Mouse (Mus musculus) macrophage (primary cell): Measurements from ENCODE around the gene Tceanc2. TPM values are rescaled to one million over a fixed set of nuclear protein-coding genes. Genes with fewer than 3 reads are reported as not detected.
A peak's percentile ranks its signal among the peaks of the same experiment; 100 is the strongest.

ENCODE experiments used
- H3K27ac ChIP-seq: fragments of 350-480 bp; formaldehyde crosslinking; 2 replicates; pipeline ENCODE4 v1.9.0; 2021
- H3K36me3 ChIP-seq: fragments of 350-480 bp; formaldehyde crosslinking; 2 replicates; pipeline ENCODE4 v1.9.0; 2021; ENCODE audit errors: inconsistent target
- H3K4me3 ChIP-seq: fragments of 350-480 bp; formaldehyde crosslinking; 2 replicates; pipeline ENCODE4 v1.9.0; 2021; ENCODE audit errors: inconsistent target
- H3K79me2 ChIP-seq: fragments of 350-480 bp; formaldehyde crosslinking; 2 replicates; pipeline ENCODE4 v1.9.0; 2021; ENCODE audit errors: inconsistent target
- WGBS: methylation state at CpG from one replicate; pipeline ENCODE4 v1.1.7; 2026; ENCODE audit warnings: inconsistent platforms; ENCODE audit not compliant: missing documents; 5-methylcytosine and 5-hydroxymethylcytosine counted together
- polyA plus RNA-seq: library from polyadenylated mRNA; stranded (reverse); fragments of 250-400 nt; gene quantifications from 3 replicates; pipeline ENCODE4 v1.2.4, GENCODE M21; 2018; ENCODE audit warnings: inconsistent platforms
- total RNA-seq, 78 experiments: library from RNA; depleted of rRNA; stranded (reverse); fragments of 250-400 nt; gene quantifications; 1 replicate in 9 of 78; 2 replicates in 24 of 78; 3 replicates in 43 of 78; 4 replicates in 2 of 78; pipeline ENCODE4 v1.2.4; 2018; ENCODE audit warnings: inconsistent platforms in 56 of 78

Tceanc2 gene
- 10 to 100 TPM in 21 of 26 experiments, 1 to 10 TPM in 5; 7.6 to 53.0 (median 23.9) TPM for total RNA-seq (2018; cell fraction: chromatin; rRNA removed)
- 10 to 100 TPM; 21.6 to 71.5 (median 49.4) TPM for total RNA-seq (2018; cell fraction: cytosol; rRNA removed)
- 10 to 100 TPM in 25 of 26 experiments, 1 to 10 TPM in 1; 6.9 to 46.9 (median 23.3) TPM for total RNA-seq (2018; cell fraction: nucleus; rRNA removed)
- polyA plus RNA-seq: 33.9 to 65.4 TPM (median 51.7 TPM) in 3 replicates

DNA sequence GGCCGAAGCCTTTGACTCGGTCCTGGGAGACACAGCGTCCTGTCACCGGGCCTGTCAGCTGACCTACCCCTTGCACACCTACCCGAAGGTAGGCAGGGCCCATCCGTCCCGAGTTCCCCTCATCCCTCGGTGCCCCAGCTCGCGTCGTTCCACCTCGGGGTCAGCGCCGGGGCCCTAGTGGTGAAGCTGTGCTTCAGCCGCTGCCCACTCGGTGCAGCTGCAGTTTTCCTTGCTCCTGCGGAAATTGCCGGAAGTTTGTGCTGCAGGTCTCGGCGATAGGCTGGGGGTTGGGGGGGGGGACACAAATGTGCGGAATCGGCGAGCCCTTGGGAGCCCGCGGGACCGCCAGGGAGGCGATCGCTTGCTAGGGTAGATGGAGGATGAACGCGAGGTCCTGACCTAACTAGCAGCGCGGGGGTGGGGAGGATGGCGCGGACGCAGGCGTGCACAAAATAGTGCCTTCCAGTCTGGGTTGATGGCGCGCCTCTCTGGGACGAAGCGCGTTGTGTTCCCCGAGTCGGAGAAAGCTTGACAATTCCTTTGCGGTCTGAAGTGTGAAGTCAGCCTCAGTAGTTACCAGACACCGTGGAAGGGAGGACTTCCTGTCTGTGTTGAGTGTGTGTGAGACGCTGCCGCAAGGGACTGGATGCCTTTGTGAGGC lies at the start of gene Tceanc2:
TSS of gene Tceanc2 (minus strand) at position 287 of the 661 bp plus-strand sequence.
- 0% methylated on average over 45 of the region's 47 CpGs for WGBS
- Histone ChIP-seq H3K4me3 (peak within 1 kb of the TSS; percentile 78), H3K36me3 (peaks cover 17% of the 10 kb centered on the region; the same call in 1 of the 2 replicates), H3K79me2 (peaks cover 90% of the 10 kb centered on the region), H3K27ac (peak within 1 kb of the TSS; percentile 80)

DNA sequence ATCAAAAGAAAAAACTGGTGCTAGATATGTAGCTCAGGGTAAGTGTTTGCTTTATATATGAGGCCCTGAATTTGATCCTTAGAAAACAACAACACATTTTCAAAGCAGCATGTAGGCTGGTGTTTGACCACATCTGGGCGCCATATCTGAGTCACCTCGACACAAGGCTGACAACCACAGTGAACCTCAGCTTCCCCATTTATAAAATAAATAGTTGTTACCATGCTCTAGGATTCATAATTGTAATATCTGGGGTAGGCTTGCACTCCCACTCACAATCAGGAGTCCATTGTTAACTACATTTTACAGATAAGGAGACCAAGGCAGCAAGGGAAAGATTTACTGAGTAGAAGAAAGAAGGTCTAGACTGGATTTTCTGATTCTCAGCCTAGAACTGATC lies 47.4 kb upstream of the Tceanc2 start:
- H3K4me3 ChIP-seq: no peak overlapping the region
- H3K79me2 ChIP-seq: no peaks in the 10 kb centered on the region
- WGBS: 27% methylated on average over 2 of the region's 2 CpGs
- H3K27ac ChIP-seq: no peak overlapping the region
- H3K36me3 ChIP-seq: no peaks in the 10 kb centered on the region

DNA sequence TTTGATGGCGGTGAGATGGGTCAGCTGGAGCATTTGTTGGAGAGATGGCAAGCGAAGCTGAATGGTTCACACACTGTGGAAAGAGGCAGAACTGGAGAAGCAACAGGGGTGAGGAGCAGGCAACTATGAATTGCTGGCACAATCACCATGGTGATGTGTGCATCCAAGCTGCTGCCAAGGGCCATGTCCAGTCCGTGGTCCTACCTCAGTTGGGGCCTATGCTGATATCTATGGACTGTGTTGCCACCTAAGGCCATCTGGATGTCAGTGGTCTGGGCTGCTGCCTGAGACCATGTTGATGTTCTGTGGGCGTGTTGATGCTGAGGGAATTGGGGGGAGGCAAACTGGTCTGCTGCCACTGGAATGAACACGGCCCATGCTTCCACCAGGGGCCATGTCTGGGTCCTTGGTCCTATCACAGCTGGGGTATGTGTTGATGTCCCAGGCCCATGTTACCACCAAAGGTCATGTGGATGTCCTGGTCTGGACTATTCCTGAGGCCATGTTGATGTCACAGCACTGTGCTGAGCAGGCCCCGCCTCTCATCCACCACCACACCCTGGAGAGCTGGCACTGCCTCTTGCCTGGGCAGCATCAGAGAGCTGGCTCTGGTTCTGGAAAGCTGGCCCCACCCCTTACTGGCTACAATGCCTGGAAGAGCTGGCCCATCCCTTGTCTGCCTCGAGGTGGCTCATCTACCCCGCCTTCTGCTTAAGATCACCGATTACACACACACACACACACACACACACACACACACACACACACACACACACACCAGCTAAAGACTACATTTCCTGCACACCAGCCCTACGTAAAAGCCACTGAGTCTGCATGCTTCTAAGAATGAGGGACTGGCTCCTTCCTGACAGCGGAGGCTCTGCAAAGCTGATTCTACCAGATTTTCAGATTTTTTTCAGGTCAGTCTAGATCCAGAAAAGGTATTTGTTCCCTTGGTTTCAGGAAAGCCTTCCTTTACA lies 44.6 kb upstream of the Tceanc2 start:
- H3K27ac ChIP-seq: no peak overlapping the region
- whole genome bisulfite sequencing: 77% methylated on average over 10 of the region's 11 CpGs
- no peaks in the 10 kb centered on the region for H3K36me3 ChIP-seq
- no peaks in the 10 kb centered on the region for H3K79me2 ChIP-seq
- H3K4me3 ChIP-seq: no peak overlapping the region

DNA sequence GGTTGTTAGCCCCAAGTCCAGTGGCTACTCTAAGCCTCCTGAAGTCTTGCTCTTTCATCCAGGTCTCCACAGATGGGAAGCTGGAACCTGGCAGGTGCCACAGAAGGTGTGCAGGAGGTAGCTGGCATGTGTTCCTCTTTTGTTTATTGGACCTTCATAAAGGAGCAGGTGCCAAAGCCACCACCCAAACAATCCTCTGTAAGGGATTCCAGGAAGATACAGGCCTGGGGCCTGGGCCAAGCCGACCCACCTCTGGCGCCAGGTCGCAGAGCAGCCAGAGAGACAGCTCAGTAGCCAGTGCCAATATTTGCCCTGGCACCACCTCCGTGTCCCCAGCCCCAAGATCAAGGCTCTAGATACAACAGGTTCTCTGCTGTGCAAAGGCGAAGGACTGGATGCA lies 42.6 kb upstream of the Tceanc2 start:
- Histone ChIP-seq H3K4me3 (no peak overlapping the region), H3K79me2 (no peaks in the 10 kb centered on the region), H3K36me3 (no peaks in the 10 kb centered on the region), H3K27ac (no peak overlapping the region)
- WGBS: 91% methylated on average over 5 of the region's 5 CpGs

DNA sequence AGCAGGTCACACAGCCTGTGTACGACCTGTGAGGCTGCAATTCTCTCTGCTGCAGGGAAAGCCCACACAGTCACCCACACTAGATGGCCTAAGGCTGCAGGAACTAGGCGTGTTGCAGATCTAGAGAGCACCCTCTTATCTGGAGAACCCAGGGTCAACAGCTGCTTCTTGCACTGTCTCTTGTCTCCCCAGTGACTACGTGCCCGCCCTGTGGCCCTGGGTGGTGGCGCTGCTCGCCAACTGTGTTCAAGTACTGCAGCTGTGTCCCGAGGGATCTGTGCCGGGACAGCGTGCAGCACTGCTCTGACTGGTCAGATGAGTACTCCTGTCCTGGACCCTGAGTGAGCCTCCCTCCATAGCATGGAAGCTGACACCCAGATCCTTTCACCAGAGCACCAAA lies 38.7 kb upstream of the Tceanc2 start:
- 94% methylated on average over 9 of the region's 9 CpGs for WGBS
- Histone ChIP-seq H3K4me3 (no peak overlapping the region), H3K27ac (no peak overlapping the region)

DNA sequence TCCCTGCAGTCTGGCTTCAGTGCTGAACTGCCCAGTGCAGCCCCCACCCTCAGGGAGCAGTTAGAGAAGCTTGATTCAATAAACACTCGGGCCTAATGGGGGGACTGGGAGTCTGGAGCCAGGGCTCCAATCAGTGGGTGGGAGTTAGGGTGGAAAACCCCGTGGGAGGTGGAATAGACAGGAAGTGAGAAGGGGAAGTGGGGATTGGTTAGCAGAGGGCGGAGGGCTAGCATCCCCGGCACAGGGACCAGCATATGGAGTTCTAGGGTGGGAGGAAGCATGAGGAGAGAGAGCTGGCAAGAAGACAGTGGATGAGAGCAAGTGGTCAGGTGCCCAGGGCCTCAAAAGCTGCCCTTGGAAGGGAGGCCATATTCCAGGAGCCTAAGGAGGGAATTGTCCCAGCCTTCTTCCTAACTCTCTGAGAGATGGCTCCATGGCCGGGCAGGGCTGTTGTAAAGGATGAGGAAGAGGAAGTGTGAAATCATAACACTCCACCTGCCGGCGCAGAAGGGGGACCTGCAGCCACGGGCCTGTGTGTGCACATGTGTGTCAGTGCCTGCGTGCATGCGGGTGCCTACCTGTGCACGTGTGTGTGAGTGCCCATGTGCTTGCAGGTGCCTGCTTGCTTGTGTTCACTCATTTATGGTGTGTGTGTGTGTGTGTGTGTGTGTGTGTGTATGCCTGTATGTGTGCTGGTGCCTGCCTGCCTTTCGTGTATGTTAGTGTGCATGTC lies 34.5 kb upstream of the Tceanc2 start:
- Histone ChIP-seq H3K4me3 (no peak overlapping the region), H3K36me3 (no peaks in the 10 kb centered on the region), H3K79me2 (no peaks in the 10 kb centered on the region), H3K27ac (no peak overlapping the region)
- 37% methylated on average over 12 of the region's 12 CpGs for WGBS

More for the DNA sequence above, 38.7 kb upstream of the Tceanc2 start:
- H3K36me3 ChIP-seq: no peaks in the 10 kb centered on the region
- H3K79me2 ChIP-seq: no peaks in the 10 kb centered on the region

DNA sequence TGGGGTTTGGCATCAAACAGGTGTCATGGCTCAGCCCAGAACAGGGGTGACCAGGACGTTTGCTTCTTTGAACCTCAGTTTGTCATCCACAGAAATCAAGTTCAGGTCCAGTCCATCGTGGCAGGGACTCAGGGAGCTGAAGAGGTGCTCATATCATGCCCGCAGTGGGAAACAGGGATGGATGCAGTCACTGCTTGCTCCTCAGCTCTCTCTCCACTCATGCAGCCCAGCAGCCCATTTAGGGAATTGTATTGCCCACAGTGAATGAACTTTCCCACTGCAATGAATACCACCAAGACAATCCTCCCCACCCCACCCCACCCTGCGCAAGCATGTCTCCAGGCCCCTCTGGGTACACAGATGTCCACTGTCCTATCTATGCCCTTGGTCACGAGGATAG lies 33.0 kb upstream of the Tceanc2 start:
- peaks cover 5% of the 10 kb centered on the region; the same call in 1 of the 2 replicates for H3K36me3 ChIP-seq

DNA sequence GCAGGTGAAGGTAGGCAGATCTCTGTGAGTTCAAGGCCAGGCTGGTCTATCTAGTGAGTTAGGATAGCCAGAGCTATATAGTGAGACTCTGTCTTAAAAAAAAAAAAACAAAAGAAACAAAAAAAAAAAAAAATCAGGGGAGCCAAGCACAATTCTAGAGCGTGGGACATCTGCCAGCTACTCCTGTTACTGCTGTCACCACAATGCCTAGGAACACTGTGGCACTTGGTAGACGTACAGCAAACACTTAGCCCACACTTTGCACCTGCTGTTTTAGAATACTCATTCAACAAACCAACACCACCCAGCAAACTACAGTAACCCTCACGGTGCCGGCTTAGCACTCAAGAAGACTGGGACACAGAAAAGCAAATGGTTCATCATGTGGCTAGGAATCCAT lies 32.5 kb upstream of the Tceanc2 start:
- Histone ChIP-seq H3K27ac (no peak overlapping the region), H3K79me2 (no peaks in the 10 kb centered on the region), H3K36me3 (peaks cover 10% of the 10 kb centered on the region; the same call in 1 of the 2 replicates), H3K4me3 (no peak overlapping the region)
- WGBS: 95% methylated on average over 4 of the region's 4 CpGs

More for the DNA sequence above, 33.0 kb upstream of the Tceanc2 start:
- H3K27ac ChIP-seq: no peak overlapping the region
- 86% methylated on average over 5 of the region's 5 CpGs for WGBS
- no peaks in the 10 kb centered on the region for H3K79me2 ChIP-seq
- H3K4me3 ChIP-seq: no peak overlapping the region

DNA sequence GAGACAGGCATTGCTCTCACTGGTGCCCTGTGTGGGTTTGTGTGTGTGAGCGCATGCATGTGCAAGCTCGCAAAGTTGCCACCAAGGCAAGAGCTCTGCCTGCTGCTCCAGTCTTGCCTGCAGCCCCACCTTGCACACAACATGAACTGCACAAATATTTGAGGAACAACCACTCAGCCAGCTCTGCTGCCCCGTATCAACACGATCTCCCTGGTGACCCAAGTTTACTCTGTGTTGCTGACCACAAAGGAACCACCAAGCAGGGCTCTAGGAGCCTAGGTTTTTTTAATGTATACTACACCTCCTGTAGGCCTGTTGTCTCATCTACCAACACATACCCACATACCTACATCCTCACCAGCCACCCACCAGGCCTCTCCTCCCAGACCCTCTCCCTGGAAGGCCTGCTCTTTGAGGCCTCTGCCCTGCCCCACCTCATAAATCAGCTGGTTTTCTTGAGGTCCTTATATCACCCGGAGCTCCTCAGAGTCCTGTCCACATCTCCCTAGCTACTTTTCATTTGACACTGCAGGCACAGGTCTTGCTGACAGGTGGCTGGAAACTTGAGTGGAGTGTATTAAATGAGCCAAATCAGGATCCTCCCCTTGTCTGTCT lies 31.7 kb upstream of the Tceanc2 start:
- Histone ChIP-seq H3K36me3 (peaks cover 16% of the 10 kb centered on the region; the same call in 1 of the 2 replicates), H3K79me2 (no peaks in the 10 kb centered on the region), H3K27ac (no peak overlapping the region), H3K4me3 (no peak overlapping the region)
- 14% methylated on average over 5 of the region's 5 CpGs for WGBS

DNA sequence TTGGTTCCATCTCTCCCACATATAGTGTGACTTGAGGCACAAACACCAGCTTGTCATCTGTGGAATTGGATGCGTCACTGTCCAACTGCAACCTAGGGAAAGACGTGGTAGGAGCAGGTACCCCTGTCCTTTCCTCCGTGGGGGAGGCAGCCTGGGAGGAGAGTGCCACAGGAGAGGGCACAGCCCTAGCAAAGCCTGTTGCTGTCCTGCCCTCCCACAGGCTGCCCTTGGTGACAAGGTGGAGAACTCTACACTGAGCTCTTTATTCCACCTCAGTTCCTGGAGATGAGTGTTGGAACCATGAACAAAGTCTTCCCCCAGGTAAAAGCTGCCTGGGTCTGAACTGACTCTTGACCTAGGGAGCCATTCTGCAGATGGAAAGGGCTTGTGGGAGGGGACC lies 30.0 kb upstream of the Tceanc2 start, which contains the start of gene Ldlrad1:
TSS of gene Ldlrad1 (plus strand) at position 301 of the 400 bp plus-strand sequence.
- H3K79me2 ChIP-seq: no peaks in the 10 kb centered on the region
- peaks cover 32% of the 10 kb centered on the region; the same call in 1 of the 2 replicates for H3K36me3 ChIP-seq
- no peak within 1 kb of the TSS for H3K27ac ChIP-seq
- H3K4me3 ChIP-seq: no peak within 1 kb of the TSS
- 95% methylated on average over 3 of the region's 3 CpGs for WGBS

DNA sequence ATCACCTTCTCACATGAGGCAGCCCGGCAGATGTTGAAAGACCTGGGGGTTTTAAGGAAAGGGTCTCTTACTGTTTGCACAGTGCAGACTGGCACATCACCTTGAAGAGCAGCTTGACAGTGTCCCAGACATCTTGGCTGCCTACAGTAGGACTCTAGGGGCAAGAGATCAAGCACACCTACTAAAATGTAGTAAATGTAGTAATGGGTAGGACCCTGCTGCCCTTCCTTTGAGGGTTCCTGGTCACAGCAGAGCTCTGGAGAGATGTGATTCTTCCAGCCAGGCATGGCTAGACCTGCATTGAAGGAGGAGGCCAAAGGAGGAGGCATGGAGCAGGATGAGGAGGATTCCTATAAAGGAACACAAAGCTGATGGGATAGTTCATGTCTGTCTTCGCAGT lies 28.1 kb upstream of the Tceanc2 start:
- Histone ChIP-seq H3K4me3 (no peak overlapping the region), H3K27ac (no peak overlapping the region), H3K36me3 (peaks cover 50% of the 10 kb centered on the region; the same call in 1 of the 2 replicates), H3K79me2 (no peaks in the 10 kb centered on the region)
- WGBS: 96% methylated on average over 2 of the region's 2 CpGs

DNA sequence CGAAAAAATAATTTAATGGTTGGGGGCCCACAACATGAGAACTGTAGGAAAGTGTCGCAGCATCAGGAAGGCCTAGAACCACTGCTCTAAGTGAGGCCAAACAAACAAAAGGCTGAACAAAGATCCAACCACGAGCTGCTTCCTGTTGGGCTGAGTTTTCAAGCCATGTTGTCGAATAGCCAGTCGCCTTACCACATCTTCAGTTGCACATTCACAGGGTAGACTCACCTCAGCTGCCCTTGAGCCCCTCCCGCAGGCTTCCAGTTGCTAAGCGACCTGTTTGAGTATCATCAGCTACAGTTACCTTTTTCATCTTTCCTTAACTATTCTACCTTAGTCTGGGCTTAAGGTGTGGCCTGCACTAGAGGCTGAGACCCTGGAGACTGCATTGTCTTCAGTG lies 24.1 kb upstream of the Tceanc2 start:
- Histone ChIP-seq H3K36me3 (peaks cover 88% of the 10 kb centered on the region), H3K27ac (no peak overlapping the region)
- 73% methylated on average over 7 of the region's 7 CpGs for WGBS

DNA sequence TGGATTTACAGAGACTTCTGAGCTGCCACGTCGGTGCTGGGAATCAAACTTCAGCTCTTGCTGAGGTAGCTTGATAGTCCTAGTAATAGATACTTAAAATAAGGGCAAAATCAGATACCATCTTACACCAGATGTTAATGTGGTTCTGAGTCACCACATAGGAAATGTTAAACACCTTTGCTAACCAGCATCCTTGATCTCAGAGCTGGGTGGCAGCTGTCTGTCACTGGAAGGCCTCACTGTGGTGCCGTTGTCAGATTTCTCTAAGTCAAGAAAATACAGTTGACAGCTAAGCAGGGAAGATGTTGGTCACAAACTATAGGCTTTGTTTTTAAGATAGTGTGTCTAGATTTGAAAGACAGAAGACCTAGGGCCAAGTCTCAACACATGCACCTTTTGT lies 22.9 kb upstream of the Tceanc2 start:
- Histone ChIP-seq H3K36me3 (peaks cover 94% of the 10 kb centered on the region), H3K27ac (no peak overlapping the region), H3K4me3 (no peak overlapping the region), H3K79me2 (no peaks in the 10 kb centered on the region)
- WGBS: 94% methylated on average over 3 of the region's 3 CpGs

More for the DNA sequence above, 24.1 kb upstream of the Tceanc2 start:
- Histone ChIP-seq H3K4me3 (no peak overlapping the region), H3K79me2 (no peaks in the 10 kb centered on the region)
